Mouse (Mus musculus) heart, adult 2 months (tissue): ENCODE measurements around the gene Nhsl2.

Experiments used
- CTCF ChIP-seq: fragments of 200-600 bp; IDR thresholded peaks from 2 replicates; pipeline ENCODE4 v1.8.1; 2022; ENCODE audit warnings: antibody characterized with exemption, mild to moderate bottlenecking, moderate library complexity
- EP300 ChIP-seq: fragments of 200-500 bp; IDR thresholded peaks from 2 replicates; pipeline ENCODE4 v1.6.1; 2011; ENCODE audit warnings: low read depth, low read length, control low read depth; ENCODE audit not compliant: insufficient read depth
- POLR2A ChIP-seq: fragments of 200-500 bp; IDR thresholded peaks from 2 replicates; pipeline ENCODE4 v1.6.1; 2011; ENCODE audit warnings: mild to moderate bottlenecking, low read depth, low read length, control low read depth; ENCODE audit not compliant: insufficient read depth

DNA sequence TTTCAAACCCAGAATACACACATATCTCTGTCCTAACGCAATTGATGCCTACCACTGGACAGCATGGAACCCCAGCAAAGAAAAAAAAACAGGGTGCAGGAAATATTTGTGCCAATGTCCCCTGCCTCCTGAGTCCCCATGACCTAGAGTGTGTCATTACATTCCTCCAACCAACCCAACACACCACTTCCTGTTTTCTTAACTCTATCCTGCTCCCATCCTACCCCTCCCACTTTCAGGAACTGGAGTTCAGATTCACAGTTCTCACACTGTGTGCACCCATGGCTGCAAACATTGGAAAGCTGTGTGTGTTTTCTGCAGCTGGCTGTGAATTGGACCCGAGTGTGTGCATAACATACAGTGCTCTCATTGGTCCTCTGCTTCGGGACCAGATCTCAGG lies 241.4 kb downstream of the Nhsl2 start:
- TF ChIP-seq EP300 (no peak), POLR2A (no peak), CTCF (no peak)
